Mouse (Mus musculus): Measurements from ENCODE around the gene Gm16253. TPM values are rescaled to one million over a fixed set of nuclear protein-coding genes. Genes with fewer than 3 reads are reported as not detected.

Gm16253 gene
- total and polyA plus RNA-seq, 3 experiments = 1.8 to 2.8 TPM; not detected in 1

DNA sequence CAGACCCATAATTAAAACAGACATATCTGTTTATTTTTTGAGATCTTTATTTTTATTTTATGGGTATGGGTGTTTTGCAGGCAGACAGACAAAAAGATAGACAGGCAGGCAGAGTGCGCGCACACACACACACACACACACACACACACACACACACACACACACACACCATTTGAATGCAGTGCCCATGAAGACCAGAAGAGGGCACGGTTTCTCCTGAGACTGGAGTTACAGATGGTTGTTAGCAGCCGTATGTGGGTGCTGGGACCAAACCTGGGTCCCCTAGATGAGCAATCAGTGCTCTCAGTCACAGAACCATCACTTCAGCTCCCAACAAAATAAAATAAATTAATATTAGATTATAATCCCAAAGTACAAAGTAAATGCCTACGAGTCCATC lies 6.6 kb downstream of the Gm16253 start:
- H3K79me2 ChIP-seq (replicated peaks; ENCODE audit: control insufficient read depth, insufficient read depth, low read length) = no peaks in the 10 kb centered on the region
- H3K4me1 ChIP-seq (ENCODE audit: control insufficient read depth, insufficient read depth, low read length) = peaks cover 9% of the 10 kb centered on the region
- no peak overlapping the region for H3K27ac ChIP-seq
- 0 out of 2 replicates have a peak, but pooled peaks have one; percentile 6 for TF ChIP-seq CTCF (IDR thresholded peaks at IDR 0.05)
- TF ChIP-seq EP300 (IDR thresholded peaks at IDR 0.05; ENCODE audit: insufficient read depth, low read depth, low read length) = no peak
- no peak for TF ChIP-seq POLR2A (IDR thresholded peaks at IDR 0.05; ENCODE audit: insufficient read depth, low read depth, low read length)
- no peaks in the 10 kb centered on the region for H3K27me3 ChIP-seq (ENCODE audit: control insufficient read depth, insufficient read depth, low read length)
- H3K4me3 ChIP-seq = no peak overlapping the region
- WGBS = 90% methylated on average over 5 of the region's 5 CpGs
- intact Hi-C loops (cut with DNase I) = no loop called here
- H3K9ac ChIP-seq (ENCODE audit: low read depth, low read length) = no peak overlapping the region
- no peak for DNase-seq
- no peaks in the 10 kb centered on the region for H3K36me3 ChIP-seq (ENCODE audit: control insufficient read depth, insufficient read depth, low read length)

- peaks cover 4% of the 10 kb centered on the region for H3K4me1 ChIP-seq (ENCODE audit: control insufficient read depth, insufficient read depth, low read length)
- intact Hi-C loops (cut with DNase I) = loop anchor here (5.0 kb wide), 1 partner anchor 88 kb away; no protein-coding TSS in a partner anchor
- no peak for TF ChIP-seq EP300 (IDR thresholded peaks at IDR 0.05; ENCODE audit: insufficient read depth, low read depth, low read length)
- TF ChIP-seq POLR2A (IDR thresholded peaks at IDR 0.05; ENCODE audit: insufficient read depth, low read depth, low read length) = no peak
- TF ChIP-seq CTCF (IDR thresholded peaks at IDR 0.05) = no peak
- no peak for DNase-seq
- H3K79me2 ChIP-seq (replicated peaks; ENCODE audit: control insufficient read depth, insufficient read depth, low read length) = no peaks in the 10 kb centered on the region; the same call in 1 of the 2 replicates
- H3K27ac ChIP-seq = no peak overlapping the region
- H3K27me3 ChIP-seq (ENCODE audit: control insufficient read depth, insufficient read depth, low read length) = no peaks in the 10 kb centered on the region
- WGBS = 81% methylated on average over 4 of the region's 4 CpGs
- H3K9ac ChIP-seq (ENCODE audit: low read depth, low read length) = no peak overlapping the region
- no peak overlapping the region for H3K4me3 ChIP-seq
- H3K36me3 ChIP-seq (ENCODE audit: control insufficient read depth, insufficient read depth, low read length) = no peaks in the 10 kb centered on the region
Observed at GRCm38 (mm10) chr3:96590657-96591056, 13.9 kb downstream of the Gm16253 start.

- peak; percentile 39 to 47 for DNase-seq
- Histone ChIP-seq H3K9ac (ENCODE audit: low read depth, low read length) (peak overlapping the region; percentile 77), H3K27me3 (ENCODE audit: control insufficient read depth, insufficient read depth, low read length) (no peaks in the 10 kb centered on the region), H3K36me3 (ENCODE audit: control insufficient read depth, insufficient read depth, low read length) (no peaks in the 10 kb centered on the region), H3K27ac (peak overlapping the region; percentile 91), H3K79me2 (replicated peaks; ENCODE audit: control insufficient read depth, insufficient read depth, low read length) (no peaks in the 10 kb centered on the region; the same call in 1 of the 2 replicates), H3K4me3 (peak overlapping the region; percentile 69), H3K4me1 (ENCODE audit: control insufficient read depth, insufficient read depth, low read length) (peaks cover 8% of the 10 kb centered on the region)
- TF ChIP-seq POLR2A (IDR thresholded peaks at IDR 0.05; ENCODE audit: insufficient read depth, low read depth, low read length) (no peak), EP300 (IDR thresholded peaks at IDR 0.05; ENCODE audit: insufficient read depth, low read depth, low read length) (no peak), CTCF (IDR thresholded peaks at IDR 0.05) (no peak)
- WGBS = under 1% methylated on average over 10 of the region's 10 CpGs
- intact Hi-C loops (cut with DNase I) = loop anchor here (2.0 to 5.0 kb wide), 2 partner anchors 37 to 91 kb away; no protein-coding TSS in a partner anchor
Observed at GRCm38 (mm10) chr3:96593374-96593773, 16.6 kb downstream of the Gm16253 start.

DNA sequence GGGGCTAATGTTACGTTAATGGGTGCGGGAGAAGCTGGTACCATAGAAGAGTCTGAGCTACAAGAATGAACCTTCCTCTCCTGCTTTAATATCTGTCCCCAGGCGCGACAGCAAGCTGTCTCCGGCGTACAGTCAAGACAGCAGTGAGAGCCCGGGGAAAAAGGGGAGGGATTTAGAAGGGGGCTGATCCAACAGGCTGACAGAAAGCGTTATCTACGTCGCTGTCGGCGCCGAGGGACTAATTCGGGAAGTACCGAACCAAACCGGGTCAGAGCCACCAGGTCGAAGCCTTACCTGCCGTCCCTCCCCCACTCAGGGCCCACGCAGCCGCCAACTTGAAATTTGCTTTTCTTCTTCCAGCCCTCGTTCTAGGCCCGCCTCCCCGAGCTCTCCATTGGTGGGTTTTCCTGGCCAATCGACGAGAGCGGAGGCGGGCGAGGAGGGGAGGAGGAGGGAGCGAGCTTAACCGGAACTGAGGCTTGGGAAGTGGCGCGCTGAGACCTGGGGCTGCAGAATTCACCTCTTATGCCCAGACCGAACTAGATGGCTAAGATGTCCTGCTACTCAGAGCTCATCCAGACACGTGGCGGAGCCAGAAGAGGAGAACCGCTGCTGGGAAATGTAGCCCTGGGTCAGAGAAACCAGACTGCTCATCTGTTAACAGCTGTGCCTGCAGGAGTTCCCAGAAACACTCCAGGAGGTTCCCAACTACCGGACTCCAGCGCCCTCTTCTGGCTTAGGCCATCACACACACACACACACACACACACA lies 17.2 kb downstream of the Gm16253 start, which contains the start of gene Polr3gl:
TSS of gene Polr3gl (minus strand) at position 392 of the 771 bp plus-strand sequence.
- H3K36me3 ChIP-seq (ENCODE audit: control insufficient read depth, insufficient read depth, low read length) = no peaks in the 10 kb centered on the region
- H3K4me3 ChIP-seq = peak within 1 kb of the TSS; percentile 69
- peak within 1 kb of the TSS; percentile 77 for H3K9ac ChIP-seq (ENCODE audit: low read depth, low read length)
- H3K27me3 ChIP-seq (ENCODE audit: control insufficient read depth, insufficient read depth, low read length) = no peaks in the 10 kb centered on the region
- no peaks in the 10 kb centered on the region; the same call in 1 of the 2 replicates for H3K79me2 ChIP-seq (replicated peaks; ENCODE audit: control insufficient read depth, insufficient read depth, low read length)
- TF ChIP-seq POLR2A (IDR thresholded peaks at IDR 0.05; ENCODE audit: insufficient read depth, low read depth, low read length) (peak; percentile 84), EP300 (IDR thresholded peaks at IDR 0.05; ENCODE audit: insufficient read depth, low read depth, low read length) (peak; percentile 62; the same call in 1 of the 2 replicates), CTCF (IDR thresholded peaks at IDR 0.05) (0 out of 2 replicates have a peak, but pooled peaks have one; percentile 4)
- peak; percentile 95 to 96 for DNase-seq
- 1% methylated on average over 38 of the region's 38 CpGs for WGBS
- peak within 1 kb of the TSS; percentile 91 for H3K27ac ChIP-seq
- intact Hi-C loops (cut with DNase I) = loop anchor here (2.0 to 5.0 kb wide), 2 partner anchors 37 to 92 kb away; no protein-coding TSS in a partner anchor
- peaks cover 8% of the 10 kb centered on the region for H3K4me1 ChIP-seq (ENCODE audit: control insufficient read depth, insufficient read depth, low read length)

GRCm38 (mm10) chr3:96594851-96595250 lies 18.1 kb downstream of the Gm16253 start:
- no peak overlapping the region; the same call in 1 of the 2 replicates for H3K27ac ChIP-seq
- no peak for DNase-seq
- intact Hi-C loops (cut with DNase I) = loop anchor here (5.0 kb wide), 1 partner anchor 93 kb away; no protein-coding TSS in a partner anchor
- H3K9ac ChIP-seq (ENCODE audit: low read depth, low read length) = no peak overlapping the region
- no peaks in the 10 kb centered on the region; the same call in 1 of the 2 replicates for H3K79me2 ChIP-seq (replicated peaks; ENCODE audit: control insufficient read depth, insufficient read depth, low read length)
- no peaks in the 10 kb centered on the region for H3K36me3 ChIP-seq (ENCODE audit: control insufficient read depth, insufficient read depth, low read length)
- WGBS = 88% methylated on average over 5 of the region's 5 CpGs
- no peaks in the 10 kb centered on the region for H3K27me3 ChIP-seq (ENCODE audit: control insufficient read depth, insufficient read depth, low read length)
- H3K4me3 ChIP-seq = no peak overlapping the region
- H3K4me1 ChIP-seq (ENCODE audit: control insufficient read depth, insufficient read depth, low read length) = peaks cover 8% of the 10 kb centered on the region
- no peak for TF ChIP-seq CTCF (IDR thresholded peaks at IDR 0.05)
- TF ChIP-seq EP300 (IDR thresholded peaks at IDR 0.05; ENCODE audit: insufficient read depth, low read depth, low read length) = no peak
- TF ChIP-seq POLR2A (IDR thresholded peaks at IDR 0.05; ENCODE audit: insufficient read depth, low read depth, low read length) = no peak
